Mouse (Mus musculus) forelimb bud, embryonic 11.5 days (tissue): ENCODE measurements around the gene Lamb2.

ENCODE experiments used
- DNase-seq: peaks from one replicate; pipeline ENCODE4 v3.0.0-alpha.2; 2012; ENCODE audit warnings: low read depth, low spot score

The Lamb2 gene

DNA sequence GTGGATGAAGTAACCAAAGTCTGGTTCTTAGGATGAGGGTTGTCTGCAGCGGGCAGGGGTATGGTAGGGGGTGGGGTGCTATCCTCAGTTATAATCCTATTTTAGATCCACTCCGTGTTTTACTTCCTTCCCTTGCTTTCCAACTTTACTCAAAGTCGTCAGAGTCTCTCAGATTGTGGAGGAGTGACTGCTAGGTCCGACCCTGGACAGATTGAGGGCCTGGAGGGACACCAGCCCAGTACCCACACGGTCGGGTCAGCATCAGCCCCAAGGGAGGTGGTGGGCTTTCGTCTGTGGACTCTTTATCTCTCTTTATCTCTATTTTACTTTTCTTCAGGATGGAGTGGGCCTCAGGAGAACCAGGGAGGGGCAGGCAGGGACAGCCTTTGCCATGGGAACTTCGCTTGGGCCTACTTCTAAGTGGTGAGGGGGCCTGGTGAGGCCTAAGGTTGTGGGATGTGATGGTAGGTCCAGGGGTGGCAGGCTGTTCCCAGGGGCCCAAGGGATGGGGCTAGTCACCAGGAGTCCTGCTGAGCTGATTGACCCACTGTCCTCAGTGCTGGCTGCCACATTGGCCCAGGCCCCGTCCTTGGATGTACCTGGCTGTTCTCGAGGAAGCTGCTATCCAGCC is at the start of gene Lamb2:
Gene Lamb2, plus strand, starts transcription at position 16 of the 631 bp plus-strand sequence.
- DNase-seq, result peak; percentile 89

DNA sequence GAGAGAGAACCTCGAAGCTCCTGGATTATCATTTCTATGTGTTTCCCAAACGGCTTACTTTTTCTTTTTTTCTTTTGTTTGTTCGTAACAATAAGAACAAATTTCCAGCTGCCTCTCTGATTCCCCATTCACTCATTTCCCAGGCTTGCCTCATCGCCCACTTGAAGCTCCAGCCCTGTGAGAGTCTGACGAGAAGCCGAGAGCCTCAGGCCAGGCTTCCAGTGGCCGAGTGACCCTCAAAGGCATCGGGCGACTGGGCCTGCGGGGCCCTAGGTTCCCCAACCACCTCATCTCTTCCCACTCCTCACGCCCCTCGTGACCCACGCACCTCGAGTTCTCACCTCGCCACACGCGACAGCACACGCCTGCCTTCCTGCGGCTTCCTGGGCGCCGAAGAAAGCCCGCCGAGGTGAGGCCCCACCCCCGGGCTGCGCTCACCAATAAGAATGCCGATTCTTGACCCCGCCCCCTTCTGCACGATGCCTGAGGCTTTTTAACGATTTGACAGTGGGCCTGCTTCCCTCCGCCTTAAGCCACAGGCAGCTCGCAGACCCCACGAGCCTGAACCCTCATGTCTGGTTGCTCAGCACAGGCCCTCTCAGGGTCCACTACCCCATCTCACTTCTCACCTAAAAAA is 48.0 kb upstream of the Lamb2 start:
- DNase-seq, result peak; percentile 19

DNA sequence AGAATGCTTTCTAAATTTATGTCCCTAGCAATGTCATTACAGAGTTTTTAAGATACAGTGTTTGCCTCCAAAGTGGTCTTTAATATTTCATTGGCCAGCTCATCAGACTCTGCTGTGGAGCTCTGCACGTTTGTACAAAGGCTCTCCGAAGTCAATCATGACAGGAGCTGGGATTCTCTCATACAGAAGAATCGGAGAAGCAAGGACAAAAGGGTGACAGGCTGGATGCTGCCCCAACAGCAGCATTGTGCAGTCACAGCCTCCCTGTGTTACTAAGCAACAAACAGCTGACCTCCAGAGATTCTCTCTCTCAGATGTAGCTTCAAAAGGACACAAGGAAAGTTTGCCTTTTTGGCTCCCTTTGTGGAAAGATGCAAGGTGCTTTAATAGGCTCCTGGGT is 43.4 kb upstream of the Lamb2 start, which contains the start of gene BC048562:
Gene BC048562, plus strand, starts transcription at position 301 of the 400 bp plus-strand sequence.
- DNase-seq, result no peak

DNA sequence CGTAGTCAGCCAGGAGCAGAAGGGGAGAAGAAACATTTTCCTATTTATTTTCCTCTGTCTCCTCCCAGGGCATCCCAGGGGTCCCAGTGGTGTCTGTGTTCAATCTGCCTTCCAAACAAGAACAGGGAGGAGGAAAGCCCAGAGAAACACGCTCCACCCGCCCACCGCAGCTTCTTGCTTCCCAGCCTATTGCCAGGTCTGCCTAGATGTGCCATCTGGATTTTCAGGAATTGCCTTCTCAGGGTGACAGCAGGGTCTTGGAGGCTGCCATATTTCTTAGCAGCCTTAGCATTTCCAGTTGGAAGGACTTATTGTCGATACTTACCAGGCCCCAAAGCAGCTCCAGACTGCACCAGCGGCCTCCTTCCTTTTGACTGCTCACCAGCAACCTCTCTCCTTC is 40.4 kb upstream of the Lamb2 start:
- no peak for DNase-seq

DNA sequence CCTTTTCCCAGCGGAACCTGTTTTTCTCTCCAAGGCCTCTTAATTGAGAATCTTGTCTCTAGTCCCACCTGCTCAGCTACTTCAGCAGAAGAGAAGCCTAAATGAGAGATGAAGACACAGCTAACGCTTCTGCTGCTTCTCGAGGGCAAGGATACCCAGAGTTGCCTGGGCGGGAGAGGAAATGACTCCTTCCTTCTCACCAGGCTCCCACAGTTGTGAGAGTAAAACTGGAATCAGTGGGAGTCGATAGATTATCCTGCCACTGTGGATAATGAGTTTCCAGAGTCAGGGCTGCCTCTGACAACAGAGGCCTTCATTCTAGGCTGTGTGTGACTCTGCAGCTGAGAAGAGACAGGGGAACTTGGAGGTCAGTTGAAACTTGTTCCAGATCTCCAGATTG is 39.1 kb upstream of the Lamb2 start:
- DNase-seq, result no peak

DNA sequence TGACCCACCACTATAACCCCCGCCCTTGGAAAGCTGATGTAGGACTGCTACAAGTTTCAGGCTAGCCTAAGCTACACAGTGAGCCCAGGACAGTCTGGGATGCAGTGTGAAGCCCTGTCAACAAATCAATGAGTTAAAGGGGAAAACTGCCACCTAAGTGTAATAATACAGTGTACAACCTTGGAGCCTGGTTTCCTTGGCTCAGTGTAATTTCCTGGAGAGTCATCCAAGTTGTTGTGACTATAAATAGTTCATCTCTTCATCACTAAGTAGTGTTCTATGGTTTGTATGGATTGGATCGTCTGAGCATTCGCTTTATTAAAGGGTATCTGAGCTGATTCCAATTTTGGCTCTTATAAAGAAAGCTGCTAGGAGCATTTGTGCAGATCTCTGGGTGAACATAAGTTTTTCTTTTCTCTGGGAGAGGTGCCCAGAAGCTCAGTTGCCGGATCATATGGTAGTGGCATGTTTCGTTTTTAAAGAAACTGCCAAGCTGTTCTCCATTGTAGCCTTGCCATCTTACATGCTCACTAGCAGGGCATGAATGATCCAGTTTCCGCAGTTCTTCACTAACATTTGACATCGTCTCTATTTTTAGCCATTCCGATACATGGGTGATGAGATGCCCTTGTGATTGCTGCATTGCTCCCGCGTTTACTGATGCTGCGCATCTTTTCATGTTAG is 38.2 kb upstream of the Lamb2 start:
- no peak for DNase-seq

DNA sequence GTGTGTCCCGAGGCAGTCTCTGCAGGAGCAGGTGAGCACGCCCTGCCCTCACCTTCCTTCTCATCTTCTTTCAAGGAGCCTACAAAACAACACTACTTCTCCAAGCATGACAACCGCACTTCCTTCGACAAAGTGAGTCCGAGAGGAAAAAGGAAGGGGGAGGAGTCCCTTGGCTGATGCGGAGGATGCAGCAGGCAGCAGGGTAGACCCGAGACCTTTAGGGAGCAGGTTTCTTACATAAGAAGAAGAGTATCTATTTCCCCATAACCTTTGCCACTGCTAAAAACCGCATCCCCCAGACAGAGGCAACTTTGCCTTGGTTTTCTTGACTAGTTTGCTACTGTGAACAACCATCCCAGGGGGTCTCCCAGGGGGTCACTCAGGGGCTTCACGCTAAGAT is 34.4 kb upstream of the Lamb2 start:
- DNase-seq, result no peak

DNA sequence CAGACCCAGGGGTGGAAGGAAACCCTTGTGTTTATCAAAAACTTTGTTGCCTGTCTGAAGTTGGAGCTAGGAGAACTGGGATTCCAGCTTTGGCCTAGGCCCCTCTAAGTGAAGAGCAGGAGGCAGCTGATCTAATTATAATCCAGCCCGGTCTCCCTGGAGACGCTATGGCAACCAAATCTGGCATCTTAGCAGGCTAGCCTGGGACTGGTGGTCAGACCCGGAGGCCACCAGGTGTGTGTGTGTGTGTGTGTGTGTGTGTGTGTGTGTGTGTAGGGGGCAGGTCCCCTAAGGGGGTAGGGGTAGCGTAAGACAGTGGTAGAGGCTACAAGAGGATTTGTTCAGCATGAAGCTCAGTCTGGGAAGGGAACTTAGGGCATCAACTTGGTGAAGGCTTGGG is 29.7 kb upstream of the Lamb2 start:
- peak; percentile 49 for DNase-seq

DNA sequence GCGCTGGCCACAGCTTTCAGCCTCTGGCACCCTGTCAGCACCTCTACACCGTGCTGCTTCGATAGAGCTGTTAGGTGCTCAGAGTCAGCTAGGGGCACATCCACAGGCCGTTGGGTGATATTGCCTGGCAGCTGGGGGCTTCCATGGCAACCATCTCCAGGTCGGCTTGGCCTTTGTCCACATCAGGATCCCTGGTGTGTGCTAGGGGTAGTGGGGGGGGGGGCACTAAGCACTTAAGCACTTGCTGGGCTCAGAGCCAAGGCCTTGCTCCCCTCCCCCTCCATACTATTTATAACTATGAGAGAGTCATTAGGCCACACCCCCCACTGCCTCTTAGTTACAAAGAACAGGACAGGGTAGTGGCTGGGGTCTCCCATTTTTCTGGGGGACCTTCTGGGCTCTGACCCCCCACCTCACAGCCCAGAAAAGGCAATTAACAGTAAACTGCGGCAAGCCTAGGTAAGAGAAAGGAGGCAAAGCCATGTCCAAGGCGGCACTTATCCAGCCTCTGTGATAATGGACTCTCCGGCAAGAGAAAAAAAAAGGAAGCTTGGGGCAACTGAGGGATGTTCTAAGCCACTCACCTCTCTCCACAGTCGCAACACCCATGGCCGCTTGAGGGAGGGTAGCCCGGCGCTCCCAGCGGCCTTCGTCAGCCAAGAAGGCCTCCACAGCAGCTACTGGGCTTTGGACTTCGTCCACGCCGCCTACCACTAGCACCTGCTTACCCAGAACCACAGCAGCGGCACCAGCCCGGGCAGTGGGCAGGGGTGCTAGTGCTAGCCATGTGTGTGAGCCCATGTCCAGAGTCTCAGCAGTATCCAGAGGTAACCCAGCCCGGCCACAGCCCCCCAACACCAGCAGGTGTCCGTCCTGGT is 29.0 kb upstream of the Lamb2 start:
- DNase-seq, result peak; percentile 21

DNA sequence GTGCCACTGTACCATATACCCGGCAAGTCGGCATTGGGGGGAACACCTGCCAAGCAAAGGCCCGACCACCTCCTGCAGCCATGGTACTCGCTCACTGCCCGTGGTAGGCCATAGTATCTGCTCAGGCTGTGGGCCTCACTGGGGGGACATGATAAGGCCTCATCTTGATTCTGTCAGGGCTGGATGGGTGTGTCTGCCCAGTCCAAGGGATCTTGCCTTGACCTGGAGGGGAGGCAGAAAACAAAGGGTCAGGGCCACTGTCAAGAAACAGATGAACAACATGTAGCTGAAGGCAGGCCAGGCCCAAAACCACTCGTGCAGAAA is 28.4 kb upstream of the Lamb2 start:
- no peak for DNase-seq

DNA sequence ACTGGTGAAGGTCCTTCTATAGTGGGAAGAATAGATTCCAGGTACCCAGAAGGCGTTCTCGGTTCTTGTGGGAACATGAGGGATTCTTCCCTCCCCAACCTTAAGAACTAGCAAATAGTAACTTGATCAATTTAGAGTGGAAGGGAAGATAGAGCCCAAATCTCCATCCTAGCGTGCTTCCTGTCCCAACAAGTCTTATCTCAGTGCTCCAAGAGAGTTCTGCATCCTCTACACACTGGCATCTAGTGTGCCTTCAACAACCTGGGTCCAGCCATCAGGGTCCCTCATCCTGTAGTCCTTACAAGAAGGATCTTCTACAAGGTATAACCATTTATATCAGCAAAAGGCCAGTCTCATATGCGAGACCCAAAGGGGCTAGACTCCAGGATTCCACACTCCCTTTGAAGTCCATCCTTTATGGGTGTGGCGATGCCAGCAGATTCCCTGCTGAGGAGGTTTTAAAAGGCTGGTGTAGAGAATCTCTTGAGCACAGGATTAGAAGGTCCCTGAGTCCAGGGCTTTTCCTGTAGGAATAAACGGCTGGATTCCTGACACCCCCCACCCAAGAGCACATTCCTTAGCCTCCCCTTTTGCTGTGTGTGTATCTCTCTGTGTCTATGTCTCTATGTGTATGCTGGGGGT is 27.9 kb upstream of the Lamb2 start:
- peak; percentile 9 for DNase-seq

DNA sequence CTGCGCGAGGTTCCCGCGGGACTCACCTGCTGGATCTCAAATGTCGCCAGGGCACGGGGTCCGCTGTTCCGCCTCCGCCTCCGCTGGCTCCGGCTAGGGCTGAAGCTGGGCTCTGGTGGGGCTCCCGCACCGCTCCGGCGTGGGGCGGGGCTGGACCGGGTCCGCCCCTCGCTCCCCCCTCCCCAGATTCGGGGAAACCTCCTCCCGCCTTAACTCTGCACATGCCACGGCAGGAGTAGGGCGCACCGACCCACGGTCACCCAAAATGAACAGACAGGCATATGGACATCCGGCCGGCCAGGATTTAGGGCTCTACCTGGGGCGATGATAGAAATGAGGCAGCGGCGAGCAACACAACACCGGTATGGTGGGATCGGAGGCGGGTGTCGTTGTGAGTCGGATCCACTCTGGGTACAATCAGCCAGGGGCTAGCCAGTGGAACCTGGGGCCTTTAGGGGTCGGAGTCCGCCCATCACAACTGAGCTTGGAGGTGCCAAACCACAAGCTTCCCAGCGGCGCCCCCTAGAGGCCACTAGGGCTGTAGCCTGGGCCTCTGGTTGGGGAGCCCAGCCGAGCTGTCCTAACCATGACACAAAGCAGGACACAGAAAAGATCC is 27.1 kb upstream of the Lamb2 start:
- peak; percentile 90 for DNase-seq

DNA sequence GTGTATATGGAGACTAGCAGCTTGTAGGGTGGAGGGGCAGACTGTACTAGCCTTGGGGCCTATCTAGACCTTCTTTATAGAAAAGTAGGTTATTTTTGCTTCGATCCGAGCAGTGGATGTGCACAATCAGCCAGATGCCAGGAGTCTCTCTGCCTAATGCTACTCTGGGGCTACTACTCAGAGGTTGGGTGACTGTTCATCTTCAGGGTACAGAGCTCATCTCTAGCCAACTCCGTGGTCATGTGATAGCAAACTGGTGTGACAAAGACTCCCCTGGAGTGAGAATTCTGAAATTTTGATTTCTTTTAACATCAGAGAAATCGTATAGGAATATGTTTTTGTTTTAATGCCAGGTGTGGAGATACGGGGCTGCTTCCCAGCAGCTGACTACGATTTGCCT is 26.6 kb upstream of the Lamb2 start:
- DNase-seq, result no peak

DNA sequence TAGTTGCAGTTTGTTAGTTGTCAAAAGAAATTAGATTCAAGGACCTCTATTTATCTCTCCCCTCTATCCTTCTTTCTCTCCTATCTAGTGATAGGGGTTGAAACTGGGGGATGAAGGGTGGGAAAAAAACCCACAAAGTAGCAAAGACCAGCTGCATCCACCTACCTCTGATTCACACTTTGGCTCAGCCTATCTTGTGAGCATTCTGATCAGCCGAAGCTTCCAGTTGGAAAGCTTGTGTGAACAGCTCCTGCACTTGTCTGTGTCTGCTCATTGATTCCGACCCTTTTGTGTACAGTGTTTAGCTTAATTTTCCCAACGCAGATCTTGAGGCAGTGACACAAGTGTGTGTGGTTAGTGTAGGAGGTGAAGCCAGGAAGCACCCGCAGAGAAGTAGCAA is 26.1 kb upstream of the Lamb2 start:
- no peak for DNase-seq

DNA sequence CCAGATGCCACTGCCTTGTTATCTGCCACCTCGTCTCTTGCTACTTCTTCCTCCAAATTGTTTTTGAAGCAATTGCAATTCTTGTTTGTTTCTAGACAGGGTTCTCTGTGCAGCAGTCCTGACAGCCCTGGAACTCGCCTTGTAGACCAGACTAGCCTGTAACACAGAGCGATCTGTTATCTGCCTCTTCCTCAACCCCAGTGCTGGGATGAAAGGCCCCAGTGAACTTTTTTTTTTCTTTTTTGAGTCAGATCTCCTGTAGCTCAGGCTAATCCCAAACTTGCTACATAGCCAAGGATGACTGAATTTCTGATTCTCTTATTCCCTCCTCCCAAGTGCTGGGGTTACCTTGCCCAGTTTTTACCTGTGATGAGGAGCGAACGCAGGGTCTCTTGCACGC is 25.1 kb upstream of the Lamb2 start:
- DNase-seq, result no peak

DNA sequence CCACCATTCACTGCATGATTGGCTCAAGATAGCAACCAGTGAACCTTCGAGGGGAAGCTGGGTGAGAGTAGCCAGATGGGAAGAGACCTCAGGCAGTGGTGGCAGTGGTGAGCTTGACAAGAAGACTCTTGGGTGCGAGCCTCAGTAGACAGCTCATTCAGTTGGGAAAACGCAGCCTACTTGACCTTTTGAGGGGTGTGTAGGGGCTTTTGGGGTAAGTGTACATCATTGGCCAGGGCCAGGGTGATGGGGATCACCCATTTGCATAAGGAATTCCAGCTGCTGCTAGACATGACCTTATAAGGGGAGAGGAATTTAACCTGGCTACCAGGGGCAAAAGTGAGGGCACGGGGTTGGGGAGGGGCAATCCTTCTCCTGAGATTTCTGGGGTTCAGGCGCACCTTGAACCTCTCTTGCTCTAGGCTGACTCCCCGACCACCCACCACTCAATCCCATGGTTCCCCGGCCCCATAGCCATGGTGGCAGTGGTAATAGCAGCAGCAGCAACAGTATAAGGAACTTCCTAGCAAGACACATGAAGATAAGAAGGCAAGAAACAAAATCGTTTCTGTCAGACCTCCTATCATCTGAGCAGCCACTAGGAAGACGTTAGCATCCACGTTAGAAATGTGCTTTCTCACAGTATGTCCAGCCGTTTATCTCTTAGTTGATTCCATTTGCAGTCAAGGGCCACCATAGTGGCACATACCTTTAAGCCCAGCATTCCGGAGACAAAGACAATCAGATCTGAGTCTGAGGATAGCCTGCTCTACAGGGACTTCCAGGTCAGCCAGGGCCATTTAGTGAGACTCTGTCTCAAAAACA is 23.6 kb upstream of the Lamb2 start:
- DNase-seq, result no peak

DNA sequence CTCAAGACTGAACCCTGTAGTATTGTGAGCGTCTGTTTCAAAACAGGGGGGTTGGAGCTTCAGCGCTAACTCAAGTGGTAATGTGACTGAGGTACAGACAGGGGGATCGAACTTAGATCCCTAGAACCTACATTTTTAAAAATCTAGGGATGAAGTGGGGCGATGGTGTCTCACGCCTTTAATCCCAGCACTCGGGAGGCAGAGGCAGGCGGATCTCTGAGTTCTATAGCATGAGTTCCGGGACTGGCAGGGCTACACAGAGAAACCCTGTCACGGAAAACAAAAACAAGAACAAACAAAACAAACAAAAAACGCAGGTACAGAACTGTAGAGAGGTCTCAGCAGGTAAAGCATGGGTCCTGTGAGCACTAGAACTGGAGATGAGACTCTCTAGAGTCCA is 22.6 kb upstream of the Lamb2 start:
- DNase-seq, result no peak

DNA sequence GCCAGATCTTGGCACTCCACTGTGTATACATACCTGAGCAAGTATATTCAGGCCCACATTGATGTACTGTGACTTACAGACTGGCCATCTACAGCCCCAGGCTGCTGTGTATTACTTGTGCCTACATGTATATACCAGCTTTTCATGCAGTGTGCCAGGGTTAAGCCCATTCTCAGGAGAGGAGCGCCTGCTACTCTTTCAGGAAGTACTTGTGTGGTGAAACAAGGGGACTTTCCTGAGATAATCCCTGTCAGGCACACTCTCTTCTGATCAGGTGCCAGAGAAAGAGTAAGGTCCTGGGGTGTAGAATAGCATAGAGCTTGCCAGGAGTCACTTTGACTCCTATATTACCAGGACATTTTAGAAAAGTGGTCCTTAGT is 19.6 kb upstream of the Lamb2 start:
- DNase-seq, result no peak

DNA sequence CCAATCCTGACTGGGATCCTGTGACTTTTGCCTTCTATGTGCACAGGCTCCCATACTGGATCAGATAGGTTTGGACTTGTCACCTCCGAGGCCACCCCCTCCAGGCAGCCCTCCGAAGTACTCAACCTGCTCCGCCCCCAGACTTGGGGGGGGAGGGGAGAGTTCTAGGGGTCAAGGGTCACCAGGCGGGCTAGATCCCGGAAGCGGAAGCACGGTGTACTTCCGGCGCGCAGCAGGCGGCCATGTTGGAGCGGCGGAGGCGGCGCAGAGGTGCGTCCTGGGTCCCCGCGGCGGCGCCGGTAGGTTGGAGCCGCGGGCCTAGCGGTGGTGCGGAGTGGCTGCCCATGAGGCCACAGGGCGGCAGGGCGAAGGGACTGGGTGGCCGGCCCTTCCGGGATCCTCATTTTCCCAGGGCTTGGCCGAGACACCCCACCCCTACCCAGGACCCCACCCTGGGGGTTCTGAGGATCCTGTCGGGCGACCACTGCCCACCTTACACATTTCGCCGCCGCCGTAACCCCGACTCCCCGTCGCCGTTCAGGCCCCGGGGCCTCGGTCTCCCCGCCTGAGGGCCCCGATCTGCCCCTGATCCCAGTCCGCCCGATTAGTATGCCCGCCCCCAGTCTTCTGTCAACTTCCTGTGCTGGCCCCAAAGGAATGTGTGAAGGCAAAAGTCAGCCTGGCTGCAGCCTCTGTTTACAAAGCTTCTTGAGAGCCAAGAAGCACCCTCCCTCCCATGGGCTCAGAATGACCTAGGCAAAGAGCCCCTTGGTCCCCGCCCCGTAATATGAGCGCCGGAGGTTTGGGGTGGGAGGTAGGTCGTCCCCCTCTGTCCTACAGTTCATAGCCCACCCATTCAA is 19.0 kb upstream of the Lamb2 start, which contains the start of gene Ccdc71:
Gene Ccdc71, plus strand, starts transcription at position 209 of the 860 bp plus-strand sequence.
- peak; percentile 87 for DNase-seq
